In the genomic region with DNA sequence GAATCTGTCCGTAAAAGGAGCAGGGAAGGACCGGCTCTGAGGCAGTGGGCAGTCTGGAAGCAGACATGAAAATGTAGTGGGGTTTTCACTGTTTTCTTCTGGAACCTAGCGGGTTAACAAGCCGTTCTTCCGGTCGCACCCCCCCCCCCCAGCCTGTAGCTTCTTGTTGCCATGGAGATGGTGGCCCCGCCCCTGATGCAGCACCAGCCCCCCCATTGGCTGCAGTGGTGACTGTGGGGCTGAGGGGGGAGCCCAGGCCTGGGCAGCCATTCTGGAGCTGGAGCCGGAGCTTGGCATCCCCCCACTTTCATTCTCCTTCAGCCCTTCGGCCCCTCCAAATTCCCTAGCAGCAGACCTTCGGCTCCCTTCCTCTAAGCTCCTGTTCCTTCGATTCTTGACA, we compare ENCODE assay signal across 9 mouse cellular contexts. TPM values are rescaled to one million over a fixed set of nuclear protein-coding genes. Genes with fewer than 3 reads are reported as not detected.
DNase-seq lines count a peak whose midpoint lies in the region; ATAC-seq lines count a peak whose summit lies in the region.
"Had no signal": no experiment of that assay in that cellular context is flagged by ENCODE, and none has a peak within 500 bp of the region (broad histone marks: within the 10 kb centered on the region; RNA-seq: fewer than 3 reads in every experiment).

No protein-coding gene starts in this region.

- peak overlapping the region; percentile 71; the same call in 1 of the 2 replicates for H3K27ac ChIP-seq in forebrain, embryonic 14.5 days (ENCODE audit: low read depth, low read length)
- H3K27ac ChIP-seq in hindbrain, embryonic 12.5 days = peak overlapping the region; percentile 95

- 0% methylated on average over 11 of the region's 11 CpGs for WGBS in forebrain, embryonic 14.5 days
- under 1% methylated on average over 10 of the region's 11 CpGs for WGBS in hindbrain, embryonic 12.5 days

- no peaks in the 10 kb centered on the region for H3K27me3 ChIP-seq in forebrain, embryonic 14.5 days (replicated peaks; ENCODE audit: control insufficient read depth, insufficient read depth, low read length)
- H3K27me3 ChIP-seq in hindbrain, embryonic 12.5 days = no peaks in the 10 kb centered on the region

- peak overlapping the region; percentile 91 for H3K4me2 ChIP-seq in forebrain, embryonic 14.5 days (ENCODE audit: low read length)
- H3K4me2 ChIP-seq in hindbrain, embryonic 12.5 days (replicated peaks) = peak overlapping the region; percentile 99

- peaks cover 20% of the 10 kb centered on the region for H3K36me3 ChIP-seq in forebrain, embryonic 14.5 days (ENCODE audit: control insufficient read depth, insufficient read depth, low read length)
- peaks cover 19% of the 10 kb centered on the region for H3K36me3 ChIP-seq in hindbrain, embryonic 12.5 days

- peak; percentile 88 to 90 for DNase-seq in B cell, adult 2 months
- peak; percentile 69 for DNase-seq in adrenal gland, adult 2 months
- peak; percentile 92 for DNase-seq in forebrain, embryonic 14.5 days (ENCODE audit: low spot score)
- DNase-seq in layer of hippocampus, postnatal 25 days (ENCODE audit: extremely low spot score in 1 of 2, low spot score in 1 of 2) = peak; percentile 56 to 68
- peak; percentile 80 for DNase-seq in lung, postnatal 36 days
- DNase-seq in right cerebral cortex, adult 2 months (ENCODE audit: low spot score in 2 of 2) = peak; percentile 82 to 83
- peak; percentile 74 to 85 for DNase-seq in urinary bladder, postnatal 4 days (ENCODE audit: low spot score in 2 of 2)

- no peaks in the 10 kb centered on the region for H3K9me3 ChIP-seq in forebrain, embryonic 14.5 days (replicated peaks; ENCODE audit: control insufficient read depth, low read length)
- H3K9me3 ChIP-seq in hindbrain, embryonic 12.5 days (replicated peaks) = no peaks in the 10 kb centered on the region

- H3K4me3 ChIP-seq in forebrain, embryonic 14.5 days (ENCODE audit: low read depth, low read length) = peak overlapping the region; percentile 32
- H3K4me3 ChIP-seq in hindbrain, embryonic 12.5 days = peak overlapping the region; percentile 41
- H3K4me3 ChIP-seq: myocyte had no signal

- peak overlapping the region; percentile 63 for H3K9ac ChIP-seq in forebrain, embryonic 14.5 days (ENCODE audit: low read length)
- peak overlapping the region; percentile 97 for H3K9ac ChIP-seq in hindbrain, embryonic 12.5 days

- ATAC-seq in forebrain, embryonic 14.5 days = peak; percentile 72
- ATAC-seq in hindbrain, embryonic 12.5 days (ENCODE audit: low FRiP score) = peak; percentile 64

- H3K4me1 ChIP-seq in forebrain, embryonic 14.5 days (ENCODE audit: control insufficient read depth, insufficient read depth, low read length) = peaks cover 51% of the 10 kb centered on the region
- H3K4me1 ChIP-seq in hindbrain, embryonic 12.5 days = peaks cover 78% of the 10 kb centered on the region

RNA-seq across cellular contexts. Expression of a gene that starts 10.4 kb away (rescaled TPM):
- 10 to 100 TPM; 14.3 to 21.8 TPM for total RNA-seq in adrenal gland, adult 2 months (2021)
- 51.6 and 56.0 TPM in 2 replicates for polyA plus RNA-seq in adrenal gland, adult 2 months (2012; rRNA removed)
- polyA plus RNA-seq in forebrain, embryonic 14.5 days (2014; fragmentation: Nextera tagmentation; extraction: Ambion mirVana) = 4.2 and 4.9 TPM in 2 replicates
- 4.2 and 4.4 TPM in 2 replicates for polyA plus RNA-seq in hindbrain, embryonic 12.5 days (2016; fragmentation: Nextera tagmentation; extraction: Ambion mirVana)
- total RNA-seq in layer of hippocampus, postnatal 25 days (2021) = 100 to 1,000 TPM; 399 to 523 TPM

RNA-seq across cellular contexts. Expression of a gene that starts 12.0 kb away (rescaled TPM):
- total RNA-seq in adrenal gland, adult 2 months (2021) = 100 to 1,000 TPM; 145 to 164 TPM
- 378 and 381 TPM in 2 replicates for polyA plus RNA-seq in adrenal gland, adult 2 months (2012; rRNA removed)
- 137 and 150 TPM in 2 replicates for polyA plus RNA-seq in forebrain, embryonic 14.5 days (2014; fragmentation: Nextera tagmentation; extraction: Ambion mirVana)
- 131 and 149 TPM in 2 replicates for polyA plus RNA-seq in hindbrain, embryonic 12.5 days (2016; fragmentation: Nextera tagmentation; extraction: Ambion mirVana)
- total RNA-seq in layer of hippocampus, postnatal 25 days (2021) = 100 to 1,000 TPM; 100 to 113 TPM

RNA-seq across cellular contexts. Expression of a gene that starts 18.6 kb away (rescaled TPM):
- 10 to 100 TPM; 35.2 to 36.4 TPM for total RNA-seq in adrenal gland, adult 2 months (2021)
- 202 and 271 TPM in 2 replicates for polyA plus RNA-seq in adrenal gland, adult 2 months (2012; rRNA removed)
- polyA plus RNA-seq in forebrain, embryonic 14.5 days (2014; fragmentation: Nextera tagmentation; extraction: Ambion mirVana) = 10.0 and 12.1 TPM in 2 replicates
- 14.6 and 15.7 TPM in 2 replicates for polyA plus RNA-seq in hindbrain, embryonic 12.5 days (2016; fragmentation: Nextera tagmentation; extraction: Ambion mirVana)
- 10 to 100 TPM; 27.0 to 29.4 TPM for total RNA-seq in layer of hippocampus, postnatal 25 days (2021)

RNA-seq across cellular contexts. Expression of a gene that starts 21.6 kb away (rescaled TPM):
- total RNA-seq in adrenal gland, adult 2 months (2021) = 1 to 10 TPM; 4.6 to 8.7 TPM
- 6.9 and 7.1 TPM in 2 replicates for polyA plus RNA-seq in adrenal gland, adult 2 months (2012; rRNA removed)
- 9.1 and 10.0 TPM in 2 replicates for polyA plus RNA-seq in forebrain, embryonic 14.5 days (2014; fragmentation: Nextera tagmentation; extraction: Ambion mirVana)
- 19.4 and 19.7 TPM in 2 replicates for polyA plus RNA-seq in hindbrain, embryonic 12.5 days (2016; fragmentation: Nextera tagmentation; extraction: Ambion mirVana)
- total RNA-seq in layer of hippocampus, postnatal 25 days (2021) = 10 to 100 TPM; 14.8 to 16.2 TPM

RNA-seq across cellular contexts. Expression of a gene that starts 34.5 kb away (rescaled TPM):
- 1 to 10 TPM; 1.0 to 1.3 TPM for total RNA-seq in adrenal gland, adult 2 months (2021)
- polyA plus RNA-seq in adrenal gland, adult 2 months (2012; rRNA removed) = 1.2 and 2.1 TPM in 2 replicates
- 2.4 and 3.0 TPM in 2 replicates for polyA plus RNA-seq in forebrain, embryonic 14.5 days (2014; fragmentation: Nextera tagmentation; extraction: Ambion mirVana)
- polyA plus RNA-seq in hindbrain, embryonic 12.5 days (2016; fragmentation: Nextera tagmentation; extraction: Ambion mirVana) = 5.4 and 5.5 TPM in 2 replicates
- total RNA-seq in layer of hippocampus, postnatal 25 days (2021) = 1 to 10 TPM; 2.9 to 3.1 TPM

Comparison
In these comparisons a context has a peak if more than half of its experiments do, and no peak if none do; other contexts are left out.
1. Peak in every context shown above with its lines: DNase-seq, ATAC-seq, H3K4me3 ChIP-seq and H3K27ac ChIP-seq.
2. RNA of a gene that starts 18.6 kb away (polyA plus RNA-seq): 202 to 271 TPM in adrenal gland, adult 2 months; 14.6 to 15.7 TPM in hindbrain, embryonic 12.5 days and 10.0 to 12.1 TPM in forebrain, embryonic 14.5 days; every median in the first group is over 10 times any median in the second.